Mouse (Mus musculus): ENCODE data around the gene Mog.

DNA sequence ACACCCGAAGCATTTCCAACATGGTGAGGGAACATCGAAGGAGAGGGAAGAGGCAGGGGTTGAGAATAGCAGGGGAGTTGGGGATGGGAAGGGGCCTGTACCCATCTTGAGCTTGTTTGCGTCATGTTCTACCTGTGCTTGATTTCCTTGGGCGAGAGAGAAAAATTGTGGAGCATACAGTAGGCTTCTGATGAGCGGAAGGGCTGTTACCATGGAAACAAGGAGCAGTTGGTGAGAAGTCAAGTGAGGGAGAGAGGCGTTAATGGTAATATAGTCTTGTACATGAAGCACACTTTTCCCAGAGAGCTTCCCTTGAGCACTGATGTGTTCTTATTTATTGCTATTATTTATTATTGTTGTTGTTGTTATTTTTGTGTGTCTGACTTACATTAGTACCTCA, 33.8 kb upstream of the Mog start:
- TF ChIP-seq CTCF (IDR thresholded peaks at IDR 0.05; ENCODE audit: borderline replicate concordance, control insufficient read depth, extremely low read depth, insufficient read depth, low read length, poor library complexity) (no peak), POLR2A (IDR thresholded peaks at IDR 0.05; ENCODE audit: control insufficient read depth, extremely low read depth, insufficient read depth, low read length, poor library complexity) (no peak)

All from thymus, adult 2 months (tissue).